Mouse (Mus musculus) embryonic facial prominence, embryonic 15.5 days (tissue): ENCODE measurements around the gene Lamc1. TPM values are rescaled to one million over a fixed set of nuclear protein-coding genes. Genes with fewer than 3 reads are reported as not detected.

Experiments
- ATAC-seq: fragments of 200-750 bp; cut with Nextera tagmentation; 2 replicates; pipeline ENCODE4 v1.8.0; 2017; ENCODE audit warnings: low read depth, moderate TSS enrichment; ENCODE audit not compliant: insufficient number of reproducible peaks, low FRiP score, low TSS enrichment
- H3K27ac ChIP-seq: fragments of 300-500 bp; sonication (generic); replicated peaks from 2 replicates; pipeline ENCODE4 v1.5.1; 2015; ENCODE audit warnings: mild to moderate bottlenecking, inconsistent platforms
- H3K27me3 ChIP-seq: fragments of 300-500 bp; sonication (generic); 2 replicates; pipeline ENCODE4 v1.6.1; 2015; ENCODE audit warnings: inconsistent platforms
- H3K36me3 ChIP-seq: fragments of 300-500 bp; sonication (generic); 2 replicates; pipeline ENCODE4 v1.6.1; 2015; ENCODE audit warnings: mild to moderate bottlenecking, inconsistent platforms
- H3K4me1 ChIP-seq: fragments of 300-500 bp; sonication (generic); 2 replicates; pipeline ENCODE4 v1.6.1; 2015; ENCODE audit warnings: inconsistent platforms
- H3K4me2 ChIP-seq: fragments of 300-500 bp; sonication (generic); replicated peaks from 2 replicates; pipeline ENCODE4 v1.6.1; 2015; ENCODE audit warnings: mild to moderate bottlenecking, inconsistent platforms
- H3K4me3 ChIP-seq: fragments of 300-500 bp; sonication (generic); replicated peaks from 2 replicates; pipeline ENCODE4 v1.5.1; 2015; ENCODE audit warnings: mild to moderate bottlenecking, inconsistent platforms
- H3K9ac ChIP-seq: fragments of 300-500 bp; sonication (generic); 2 replicates; pipeline ENCODE4 v1.6.1; 2015; ENCODE audit warnings: inconsistent platforms
- H3K9me3 ChIP-seq: fragments of 300-500 bp; sonication (generic); replicated peaks from 2 replicates; pipeline ENCODE4 v1.6.1; 2016; ENCODE audit warnings: inconsistent platforms
- WGBS: fragments of 180-500 bp; shearing (Covaris S2); methylation state at CpG from one replicate; pipeline ENCODE4 v1.1.7; 2015; 5-methylcytosine and 5-hydroxymethylcytosine counted together
- polyA plus RNA-seq: library from polyadenylated mRNA; unstranded; fragments of >200 nt; fragmentation: Nextera tagmentation; extraction: Ambion mirVana; gene quantifications from 2 replicates; pipeline ENCODE4 v1.2.1, GENCODE M21; 2015

The Lamc1 gene
- polyA plus RNA-seq, result 48.4 and 54.2 TPM in 2 replicates

DNA sequence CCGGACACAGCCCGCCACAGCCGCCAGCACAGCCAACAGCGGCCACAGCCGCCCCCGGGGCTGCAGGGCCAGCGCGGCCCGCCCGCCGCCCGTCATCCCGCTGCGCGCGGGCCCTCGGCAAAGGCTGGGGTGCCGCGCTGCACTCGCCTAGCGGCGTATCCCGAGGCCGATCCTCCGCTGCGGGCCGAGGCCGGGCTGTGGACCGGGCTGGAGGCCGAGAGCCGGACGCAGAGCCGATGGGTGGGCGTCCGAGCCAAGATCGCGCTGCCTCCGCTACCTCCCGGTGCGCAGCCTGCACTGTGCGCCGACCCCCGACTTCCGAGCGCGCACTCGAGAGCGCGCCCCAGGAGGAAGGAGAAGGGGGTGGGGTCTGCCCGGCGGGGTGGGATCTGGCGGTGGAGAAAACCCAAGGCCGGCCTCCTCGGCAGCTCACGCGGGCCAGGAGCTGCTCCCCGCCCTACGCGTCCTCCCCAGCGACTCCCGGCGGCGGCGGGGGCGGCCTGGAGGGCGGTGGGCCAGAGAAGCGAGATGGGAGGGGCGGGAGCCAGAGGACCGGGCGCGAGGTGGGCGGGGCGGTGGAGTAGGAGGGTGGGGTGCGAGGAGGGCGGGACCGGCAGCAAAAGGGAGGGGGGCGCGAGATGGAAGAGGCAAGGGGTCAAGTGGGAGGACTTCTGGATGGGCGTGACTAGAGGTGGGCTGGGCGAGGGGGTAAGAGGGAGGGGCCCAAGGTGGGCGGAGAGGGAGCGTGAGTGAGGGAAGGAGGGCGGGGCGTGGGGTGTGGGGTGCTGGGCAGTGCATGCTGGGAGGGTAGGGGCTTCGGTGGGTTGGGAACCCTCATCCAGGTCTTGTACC lies at the start of gene Lamc1:
Gene Lamc1, minus strand, starts transcription at position 343 of the 852 bp plus-strand sequence.
- Histone ChIP-seq H3K9me3 (no peaks in the 10 kb centered on the region), H3K4me3 (peak within 1 kb of the TSS; percentile 78), H3K4me2 (peak within 1 kb of the TSS; percentile 84), H3K27ac (peak within 1 kb of the TSS; percentile 93), H3K27me3 (no peaks in the 10 kb centered on the region), H3K4me1 (peaks cover 24% of the 10 kb centered on the region), H3K9ac (peak within 1 kb of the TSS; percentile 82), H3K36me3 (no peaks in the 10 kb centered on the region)
- ATAC-seq, result peak; percentile 93
- under 1% methylated on average over 85 of the region's 85 CpGs for WGBS

GRCm38 (mm10) chr1:153380746-153381282 lies 48.2 kb upstream of the Lamc1 start:
- Histone ChIP-seq H3K4me1 (no peaks in the 10 kb centered on the region), H3K36me3 (no peaks in the 10 kb centered on the region), H3K9me3 (no peaks in the 10 kb centered on the region), H3K4me2 (no peak overlapping the region), H3K27me3 (no peaks in the 10 kb centered on the region), H3K9ac (no peak overlapping the region), H3K27ac (no peak overlapping the region), H3K4me3 (no peak overlapping the region)
- 91% methylated on average over 9 of the region's 9 CpGs for WGBS
- no peak for ATAC-seq

GRCm38 (mm10) chr1:153379832-153380231 lies 47.2 kb upstream of the Lamc1 start:
- ATAC-seq, result no peak
- no peaks in the 10 kb centered on the region for H3K9me3 ChIP-seq
- no peaks in the 10 kb centered on the region for H3K36me3 ChIP-seq
- H3K27ac ChIP-seq, result no peak overlapping the region
- H3K4me1 ChIP-seq, result no peaks in the 10 kb centered on the region
- no peaks in the 10 kb centered on the region for H3K27me3 ChIP-seq
- H3K4me2 ChIP-seq, result no peak overlapping the region
- no peak overlapping the region for H3K4me3 ChIP-seq
- no peak overlapping the region for H3K9ac ChIP-seq
- WGBS, result 69% methylated on average over 5 of the region's 5 CpGs

GRCm38 (mm10) chr1:153378587-153378986 lies 46.0 kb upstream of the Lamc1 start:
- H3K4me2 ChIP-seq, result no peak overlapping the region
- ATAC-seq, result no peak
- 47% methylated on average over 6 of the region's 6 CpGs for WGBS

GRCm38 (mm10) chr1:153376446-153376845 lies 43.9 kb upstream of the Lamc1 start:
- no peak overlapping the region for H3K9ac ChIP-seq
- no peak overlapping the region for H3K4me2 ChIP-seq
- H3K4me3 ChIP-seq, result no peak overlapping the region
- no peaks in the 10 kb centered on the region for H3K9me3 ChIP-seq
- 43% methylated on average over 6 of the region's 6 CpGs for WGBS
- H3K27me3 ChIP-seq, result no peaks in the 10 kb centered on the region
- no peak for ATAC-seq
- H3K4me1 ChIP-seq, result no peaks in the 10 kb centered on the region
- no peak overlapping the region for H3K27ac ChIP-seq
- no peaks in the 10 kb centered on the region for H3K36me3 ChIP-seq

More at GRCm38 (mm10) chr1:153378587-153378986, 46.0 kb upstream of the Lamc1 start:
- H3K36me3 ChIP-seq, result no peaks in the 10 kb centered on the region
- H3K27me3 ChIP-seq, result no peaks in the 10 kb centered on the region
- H3K4me3 ChIP-seq, result no peak overlapping the region
- H3K9me3 ChIP-seq, result no peaks in the 10 kb centered on the region
- no peak overlapping the region for H3K27ac ChIP-seq
- H3K4me1 ChIP-seq, result no peaks in the 10 kb centered on the region
- H3K9ac ChIP-seq, result no peak overlapping the region

- H3K4me2 ChIP-seq, result no peak overlapping the region
- no peaks in the 10 kb centered on the region for H3K9me3 ChIP-seq
- H3K9ac ChIP-seq, result no peak overlapping the region
- H3K27me3 ChIP-seq, result no peaks in the 10 kb centered on the region
- ATAC-seq, result no peak
- H3K4me1 ChIP-seq, result no peaks in the 10 kb centered on the region
- no peak overlapping the region for H3K4me3 ChIP-seq
- no peaks in the 10 kb centered on the region for H3K36me3 ChIP-seq
- 62% methylated on average over 4 of the region's 4 CpGs for WGBS
- H3K27ac ChIP-seq, result no peak overlapping the region
These were observed 41.5 kb upstream of the Lamc1 start for GRCm38 (mm10) chr1:153374136-153374535.

GRCm38 (mm10) chr1:153371846-153372245 lies 39.3 kb upstream of the Lamc1 start:
- WGBS, result 87% methylated on average over 3 of the region's 3 CpGs
- no peaks in the 10 kb centered on the region for H3K27me3 ChIP-seq
- no peak overlapping the region for H3K4me2 ChIP-seq
- no peaks in the 10 kb centered on the region for H3K4me1 ChIP-seq
- no peak overlapping the region for H3K9ac ChIP-seq
- no peak overlapping the region for H3K4me3 ChIP-seq
- H3K27ac ChIP-seq, result no peak overlapping the region
- no peaks in the 10 kb centered on the region for H3K9me3 ChIP-seq
- H3K36me3 ChIP-seq, result no peaks in the 10 kb centered on the region
- no peak for ATAC-seq

DNA sequence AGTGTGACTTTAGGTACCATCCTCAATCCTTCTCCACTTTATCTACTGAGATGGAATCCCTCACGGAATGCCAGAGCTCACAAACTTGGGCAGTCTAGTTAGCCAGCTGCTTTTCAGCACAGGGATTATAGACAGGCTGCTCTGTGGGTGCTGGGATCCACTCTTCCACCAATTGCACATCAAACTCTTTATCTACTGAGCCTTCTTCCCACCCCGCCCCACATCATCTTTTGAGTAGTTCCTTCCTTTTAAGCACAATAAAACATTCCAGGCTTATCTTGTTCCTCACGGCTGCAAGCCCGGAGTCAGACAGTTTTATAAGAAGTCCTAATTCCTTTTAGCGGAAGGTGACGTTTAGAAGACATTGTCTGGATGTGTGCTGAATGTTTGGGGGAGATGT lies 36.4 kb upstream of the Lamc1 start:
- Histone ChIP-seq H3K27ac (no peak overlapping the region), H3K9ac (no peak overlapping the region), H3K4me2 (no peak overlapping the region), H3K9me3 (no peaks in the 10 kb centered on the region), H3K36me3 (no peaks in the 10 kb centered on the region), H3K4me3 (no peak overlapping the region), H3K27me3 (no peaks in the 10 kb centered on the region), H3K4me1 (no peaks in the 10 kb centered on the region)
- no peak for ATAC-seq
- 82% methylated on average over 6 of the region's 6 CpGs for WGBS

GRCm38 (mm10) chr1:153367048-153367447 lies 34.5 kb upstream of the Lamc1 start:
- no peaks in the 10 kb centered on the region for H3K4me1 ChIP-seq
- no peak overlapping the region for H3K27ac ChIP-seq
- H3K27me3 ChIP-seq, result no peaks in the 10 kb centered on the region
- no peaks in the 10 kb centered on the region for H3K36me3 ChIP-seq
- H3K4me2 ChIP-seq, result no peak overlapping the region
- H3K9me3 ChIP-seq, result no peaks in the 10 kb centered on the region
- no peak for ATAC-seq
- WGBS, result 59% methylated on average over 5 of the region's 5 CpGs
- H3K9ac ChIP-seq, result no peak overlapping the region
- H3K4me3 ChIP-seq, result no peak overlapping the region

GRCm38 (mm10) chr1:153361926-153362325 lies 29.3 kb upstream of the Lamc1 start:
- no peak overlapping the region for H3K4me2 ChIP-seq
- H3K9ac ChIP-seq, result no peak overlapping the region
- no peaks in the 10 kb centered on the region for H3K4me1 ChIP-seq
- no peaks in the 10 kb centered on the region for H3K27me3 ChIP-seq
- no peak overlapping the region for H3K27ac ChIP-seq
- ATAC-seq, result no peak
- no peaks in the 10 kb centered on the region for H3K36me3 ChIP-seq
- H3K4me3 ChIP-seq, result no peak overlapping the region
- WGBS, result 91% methylated on average over 4 of the region's 4 CpGs
- no peaks in the 10 kb centered on the region for H3K9me3 ChIP-seq

GRCm38 (mm10) chr1:153360556-153360955 lies 28.0 kb upstream of the Lamc1 start:
- 54% methylated on average over 3 of the region's 3 CpGs for WGBS
- no peak overlapping the region for H3K27ac ChIP-seq
- no peak for ATAC-seq
- no peaks in the 10 kb centered on the region for H3K9me3 ChIP-seq
- H3K4me2 ChIP-seq, result no peak overlapping the region
- no peak overlapping the region for H3K4me3 ChIP-seq
- H3K9ac ChIP-seq, result no peak overlapping the region
- H3K27me3 ChIP-seq, result no peaks in the 10 kb centered on the region
- H3K36me3 ChIP-seq, result no peaks in the 10 kb centered on the region
- no peaks in the 10 kb centered on the region for H3K4me1 ChIP-seq
